Mouse (Mus musculus) CD4-positive helper T cell, adult 2 months (primary cell): ENCODE data around the gene Orc2.

Experiments
- DNase-seq: peaks from one replicate; pipeline ENCODE4 v3.0.0-alpha.2; 2012; ENCODE audit warnings: low read depth, missing footprints, low spot score

The Orc2 gene

DNA sequence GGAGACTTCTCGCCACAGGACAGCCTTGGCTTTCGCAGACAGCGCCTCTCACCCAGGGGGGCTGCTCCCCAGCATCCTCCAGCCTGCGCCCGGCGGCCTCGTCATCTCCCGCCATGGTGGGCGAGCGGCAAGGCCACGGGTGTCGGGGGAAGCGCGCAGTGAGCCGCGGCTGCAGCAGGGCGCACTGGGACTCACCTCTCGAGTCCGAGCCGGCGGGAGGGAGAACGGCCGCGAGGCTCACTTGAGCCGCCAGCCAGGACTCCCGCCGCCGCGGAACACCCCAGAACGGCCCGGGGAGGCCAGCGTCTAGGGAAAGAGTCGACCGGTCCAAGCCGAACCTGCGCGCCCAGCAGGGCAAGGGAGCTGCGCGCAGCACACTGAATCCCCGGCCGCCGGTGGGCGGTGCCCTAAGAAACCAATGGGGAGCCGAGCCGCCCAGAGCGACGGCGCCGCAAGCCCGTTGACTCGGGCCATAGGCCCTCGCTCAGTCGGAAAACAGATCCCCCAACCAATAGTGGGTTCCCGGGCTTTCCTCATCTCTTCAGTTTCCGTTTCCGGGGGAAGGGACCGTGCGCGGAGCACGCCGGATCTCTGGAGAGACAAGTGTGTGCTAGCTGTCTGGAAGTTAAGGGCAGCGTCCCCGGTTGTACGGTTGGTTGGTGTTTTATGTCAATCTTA, at the start of gene Orc2:
TSS of gene Orc2 (minus strand) at position 533 of the 678 bp plus-strand sequence.
- peak; percentile 95 for DNase-seq

DNA sequence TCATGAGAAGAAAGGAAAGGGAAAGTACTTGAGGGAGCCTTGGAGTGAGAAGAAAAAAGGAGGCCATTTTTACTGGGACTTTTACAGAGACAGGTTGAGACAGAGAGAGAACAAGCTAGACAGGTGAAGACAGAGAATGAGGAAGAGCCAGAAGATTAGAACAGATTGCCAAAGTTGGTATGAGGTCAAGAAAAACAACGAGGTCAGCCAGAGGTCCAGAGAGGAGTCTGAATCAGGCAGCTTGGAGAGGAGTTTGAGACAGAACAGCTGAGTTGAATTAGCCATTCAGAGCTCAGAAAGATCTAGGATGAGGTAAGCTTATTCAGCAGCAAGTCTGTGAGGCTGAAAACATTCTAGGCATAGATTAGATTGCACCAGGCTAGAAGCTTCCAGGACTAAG, 36.5 kb upstream of the Orc2 start:
- DNase-seq: no peak

DNA sequence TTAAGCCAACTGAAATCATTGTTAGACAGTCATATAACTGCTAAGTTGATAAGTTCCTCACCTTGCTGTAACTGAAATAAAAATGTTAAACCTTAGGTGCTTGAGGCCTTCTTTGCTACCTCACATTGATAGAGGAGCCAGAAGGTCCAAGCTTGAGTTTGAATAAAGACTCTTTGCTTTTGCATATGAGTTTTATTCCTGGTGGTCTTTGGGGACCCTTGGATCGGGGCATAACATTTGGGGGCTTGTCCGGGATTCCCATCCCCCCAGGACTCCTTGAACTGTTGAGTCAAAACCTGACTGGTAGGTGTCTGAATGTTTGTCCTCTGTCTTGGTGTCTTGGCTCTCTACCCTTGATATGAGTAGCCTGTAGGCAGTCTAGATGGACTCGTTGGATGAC, 2.3 kb upstream of the Orc2 start:
- DNase-seq: no peak

DNA sequence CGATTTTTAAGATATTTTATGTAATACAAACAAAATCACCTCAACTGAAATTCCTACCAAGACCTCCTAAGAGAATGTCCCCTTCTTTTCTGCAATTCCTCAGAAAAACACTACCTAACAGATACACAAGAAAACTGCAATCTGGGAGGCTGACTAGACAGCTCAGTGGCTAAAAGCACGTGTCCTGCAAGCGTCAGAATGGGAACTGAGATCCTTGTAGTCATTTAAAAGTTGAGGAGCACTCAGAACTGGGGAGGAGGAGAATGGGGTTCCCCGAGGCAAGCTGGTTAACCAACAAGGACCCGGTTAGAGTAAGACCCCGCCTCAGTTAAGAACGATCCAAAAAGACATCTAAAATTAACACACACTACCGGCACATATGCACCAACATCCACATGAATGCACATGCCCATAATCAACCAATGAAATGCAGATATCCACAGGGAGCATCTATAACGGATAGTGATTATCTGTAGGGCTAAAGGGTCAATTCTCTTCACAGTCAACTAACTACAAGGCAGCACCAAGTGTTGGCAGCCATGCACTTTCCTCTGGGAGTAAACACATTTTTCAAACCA, 1.0 kb downstream of the Orc2 start:
- no peak for DNase-seq

DNA sequence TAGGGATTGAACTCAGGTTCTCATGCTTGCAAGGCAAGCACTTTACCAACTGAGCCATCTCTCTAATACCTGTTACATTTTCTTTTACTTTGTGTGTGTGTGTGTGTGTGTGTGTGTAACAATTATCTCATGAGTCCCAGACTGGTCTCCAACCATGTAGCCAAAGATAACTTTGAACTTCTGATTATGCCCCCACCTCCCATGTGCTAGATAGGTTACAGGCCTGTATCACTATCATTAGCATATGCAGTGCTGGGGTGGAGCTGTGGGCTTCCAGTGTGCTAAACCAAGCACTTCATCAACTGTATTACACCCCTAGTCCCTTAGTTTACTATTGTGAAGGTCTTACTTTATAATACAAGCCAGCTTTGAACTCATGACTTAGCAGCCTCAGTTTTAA, 1.8 kb downstream of the Orc2 start:
- DNase-seq: no peak

DNA sequence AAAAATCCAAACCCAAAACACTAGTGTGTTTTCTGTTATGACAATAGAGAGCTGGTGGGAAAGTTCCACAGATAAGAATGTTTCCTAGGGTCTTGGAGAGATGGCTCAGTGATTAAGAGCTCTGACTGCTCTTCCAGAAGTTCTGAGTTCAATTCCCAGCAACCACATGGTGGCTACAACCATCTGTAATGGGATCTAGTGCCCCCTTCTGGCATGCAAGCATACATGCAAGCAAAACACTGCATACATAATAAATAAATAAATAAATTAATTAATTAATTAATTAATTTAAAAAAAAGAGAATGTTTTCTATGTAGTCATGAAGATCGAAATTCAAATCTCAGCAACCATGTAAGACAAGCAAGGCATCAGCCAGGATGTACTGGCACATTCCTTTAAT, 6.2 kb downstream of the Orc2 start:
- DNase-seq: no peak

DNA sequence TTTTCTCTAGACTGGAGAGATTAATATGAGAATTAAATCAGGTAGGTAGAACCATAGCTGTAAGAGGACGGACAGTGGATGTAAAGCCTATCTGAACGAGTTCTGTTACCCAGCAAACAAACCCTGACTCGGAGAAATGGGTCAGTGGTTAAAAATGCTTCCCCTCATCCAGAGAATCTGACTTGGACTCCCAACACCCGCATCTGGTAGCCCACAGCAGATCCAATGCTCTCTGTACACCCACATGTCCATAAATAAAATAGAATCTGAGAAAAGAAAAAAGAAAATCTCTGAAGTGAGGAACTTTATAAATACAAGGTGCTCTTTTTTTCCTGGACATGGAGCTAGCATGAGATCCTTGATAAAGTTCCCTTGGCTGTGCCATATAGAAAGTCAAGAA, 7.2 kb downstream of the Orc2 start:
- DNase-seq: no peak

DNA sequence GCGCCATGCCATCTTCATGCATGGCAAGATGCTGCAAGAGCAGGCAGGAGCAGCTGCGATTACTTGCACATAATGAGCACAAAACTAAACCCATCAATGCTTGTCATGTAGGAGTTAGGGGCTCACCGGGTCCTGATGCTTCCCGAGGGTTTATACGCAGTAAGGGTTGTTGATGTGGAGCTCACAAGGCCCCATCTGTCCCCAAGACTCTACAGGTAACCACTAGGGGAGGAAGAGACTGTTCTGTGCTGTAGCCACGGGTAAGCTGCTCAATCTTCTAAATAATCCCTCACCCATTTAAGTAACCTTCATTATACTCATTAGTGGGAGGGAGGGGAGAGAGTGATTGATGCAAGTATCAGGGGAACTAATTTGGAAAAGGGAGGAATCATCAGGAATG, 9.3 kb downstream of the Orc2 start:
- DNase-seq: no peak

DNA sequence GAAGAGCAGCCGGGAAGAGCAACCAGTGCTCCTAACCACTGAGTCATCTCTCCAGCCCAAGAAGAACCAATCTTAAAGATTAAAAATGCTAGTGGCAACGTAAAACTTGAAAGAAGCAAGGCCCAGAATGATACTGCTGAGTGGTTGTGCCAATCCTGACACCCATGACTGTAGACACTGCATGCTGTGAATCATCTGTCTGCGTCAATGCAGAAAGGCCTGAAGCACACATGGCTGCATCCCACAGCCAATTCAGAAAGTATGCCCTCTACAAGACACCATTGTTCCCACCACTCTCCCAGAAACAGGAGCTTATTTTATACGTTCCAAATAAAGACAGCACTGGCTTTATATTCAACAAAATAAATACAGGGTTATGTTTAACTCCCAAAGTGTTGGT, 22.3 kb downstream of the Orc2 start:
- DNase-seq: no peak

DNA sequence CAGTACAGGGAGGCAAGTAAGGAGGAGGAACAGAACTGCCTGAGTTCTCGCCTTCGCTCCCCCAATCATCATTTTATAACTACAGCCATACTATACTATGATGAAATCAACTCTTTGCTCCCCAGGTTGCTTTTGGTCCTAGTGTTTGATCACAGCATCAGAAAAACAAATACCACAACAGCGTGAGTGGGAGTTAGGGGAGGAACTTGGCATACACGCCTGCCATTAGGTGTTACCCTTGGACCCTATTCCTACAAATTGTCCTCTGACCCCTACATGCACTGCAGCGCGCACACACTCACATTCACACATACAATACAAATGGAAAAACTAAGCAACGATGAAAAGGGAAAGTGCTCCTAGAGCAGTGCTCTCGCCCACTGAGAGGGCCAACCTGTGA, 29.2 kb downstream of the Orc2 start:
- DNase-seq: no peak

DNA sequence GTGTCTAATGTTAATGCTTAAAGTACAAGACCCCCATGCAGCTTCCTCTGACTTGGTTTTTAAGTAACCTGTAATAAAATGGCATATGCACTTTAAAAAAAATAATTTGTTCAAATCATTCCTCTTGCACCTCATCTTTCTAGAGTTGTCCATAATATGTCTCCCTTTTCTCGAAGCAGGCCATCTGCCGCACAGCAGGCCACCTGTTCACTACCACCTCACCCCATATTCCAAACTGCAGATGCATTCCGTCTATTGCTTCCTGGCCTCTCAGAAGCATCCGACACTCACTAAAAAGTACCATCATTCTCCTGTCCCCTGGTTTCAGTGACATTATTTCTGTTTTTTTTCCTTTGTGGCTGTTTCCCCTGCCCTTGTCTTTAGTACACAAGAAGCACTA, 39.3 kb downstream of the Orc2 start:
- no peak for DNase-seq

DNA sequence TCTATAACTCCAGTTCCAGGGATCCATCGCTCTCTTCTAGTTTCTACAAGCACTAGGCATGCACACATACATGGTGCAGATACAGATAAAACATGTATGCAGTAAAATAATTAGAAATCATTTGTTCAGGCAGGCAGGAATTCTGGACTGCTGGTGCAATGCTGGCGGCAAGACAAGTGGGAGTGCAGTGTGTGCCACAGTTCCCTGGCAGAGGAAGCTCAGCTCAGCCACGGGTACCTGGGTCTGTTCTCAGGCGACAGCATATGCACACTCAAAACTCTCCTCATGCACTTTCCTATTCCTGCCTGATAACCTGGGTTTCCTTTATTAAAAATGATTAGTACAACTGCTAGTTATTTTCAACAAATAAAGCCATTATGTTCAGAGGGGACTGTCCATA, 39.9 kb downstream of the Orc2 start:
- DNase-seq: no peak

DNA sequence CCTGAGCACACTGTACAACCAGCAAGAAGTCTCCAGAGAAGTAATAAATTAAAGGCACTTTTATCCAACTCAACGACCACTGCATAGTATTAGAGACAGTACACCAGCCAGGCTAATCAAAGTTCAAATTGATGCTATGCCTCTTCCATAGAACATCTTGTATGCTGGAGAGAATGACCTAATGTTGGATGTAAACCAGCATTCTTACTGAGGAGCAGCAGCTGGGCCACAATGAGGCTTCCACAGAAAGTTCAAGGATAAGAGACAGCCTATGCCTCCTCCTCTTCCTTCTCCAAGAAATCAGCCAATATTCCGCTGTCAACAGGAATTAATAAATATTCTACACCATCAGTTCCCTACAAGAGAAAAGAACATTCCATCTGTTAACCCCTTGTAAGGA, 41.0 kb downstream of the Orc2 start:
- no peak for DNase-seq

DNA sequence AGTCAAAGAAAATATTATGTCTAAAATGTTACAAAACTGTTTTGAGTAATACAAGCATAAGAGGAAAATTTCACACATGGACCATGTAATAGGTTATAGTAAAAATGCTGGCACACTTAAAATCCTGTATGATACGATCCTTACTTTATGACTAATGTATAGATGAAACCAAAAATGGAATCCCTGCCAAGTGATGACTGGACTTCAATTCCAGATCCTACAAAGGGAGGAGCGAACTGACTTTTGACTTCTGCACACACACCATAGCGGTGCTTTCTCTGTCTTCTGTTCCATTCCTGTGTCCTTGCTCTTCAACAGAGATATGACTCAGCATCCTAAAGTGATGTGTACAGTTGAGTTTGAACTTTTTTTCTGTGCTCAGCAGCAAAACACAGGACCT, 44.3 kb downstream of the Orc2 start:
- DNase-seq: no peak

DNA sequence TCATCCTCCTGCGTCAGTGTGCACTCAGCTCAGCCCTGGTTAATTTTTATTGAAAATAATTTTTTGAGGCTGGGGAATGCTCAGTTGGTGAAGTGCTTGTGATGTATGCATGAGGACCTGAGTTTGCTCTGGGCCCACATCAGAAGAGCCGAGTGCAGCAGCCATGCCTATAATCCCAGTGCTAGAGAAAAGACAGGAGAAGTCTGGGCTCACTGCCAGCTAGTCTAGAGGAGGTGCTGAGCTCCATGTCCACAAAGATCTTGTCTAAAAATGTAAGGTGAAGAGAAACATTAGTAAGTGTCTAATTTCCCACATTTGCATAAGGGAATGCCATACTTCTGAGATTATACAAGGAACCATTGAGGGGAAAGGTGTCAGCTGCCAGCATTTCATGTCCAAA, 46.0 kb downstream of the Orc2 start:
- no peak for DNase-seq

DNA sequence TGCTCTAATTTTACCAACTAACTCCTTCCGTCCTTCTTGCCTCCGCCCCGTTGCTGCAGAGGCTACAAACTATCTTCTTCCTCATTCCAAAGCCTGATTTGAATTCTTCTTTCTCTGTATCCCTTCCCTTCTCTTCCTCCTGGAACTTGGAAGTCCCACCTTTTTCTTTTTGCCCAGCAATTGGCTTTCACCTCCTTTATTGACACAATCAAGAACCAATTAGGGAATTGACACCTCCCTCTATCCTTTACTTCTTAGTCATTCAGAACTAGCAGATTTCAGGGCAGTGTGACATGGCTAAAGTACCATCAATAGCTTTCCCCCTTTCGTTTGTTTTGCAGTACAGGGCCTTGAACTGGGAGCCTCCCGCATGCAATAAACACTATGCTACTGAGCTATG, 46.7 kb downstream of the Orc2 start:
- no peak for DNase-seq

DNA sequence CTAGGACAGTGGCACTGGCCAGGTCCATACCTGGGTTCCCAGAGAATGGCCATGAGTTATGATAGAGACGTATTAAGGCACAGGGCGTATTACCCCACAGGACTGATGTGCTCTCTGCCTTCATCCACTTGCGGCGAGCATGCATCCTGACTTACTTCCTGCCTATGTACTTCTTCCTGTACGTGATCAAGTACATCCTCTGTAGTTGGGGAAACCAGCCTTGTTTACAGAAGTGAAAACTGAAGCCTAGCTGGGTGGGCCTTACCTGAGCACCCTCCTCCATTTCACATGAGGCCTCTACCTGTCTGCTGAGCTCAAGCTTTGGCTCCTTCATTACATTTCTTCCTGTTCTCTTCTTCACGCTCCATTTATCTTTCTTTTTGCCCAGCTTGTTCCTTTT, 50.6 kb downstream of the Orc2 start:
- DNase-seq: peak; percentile 63

DNA sequence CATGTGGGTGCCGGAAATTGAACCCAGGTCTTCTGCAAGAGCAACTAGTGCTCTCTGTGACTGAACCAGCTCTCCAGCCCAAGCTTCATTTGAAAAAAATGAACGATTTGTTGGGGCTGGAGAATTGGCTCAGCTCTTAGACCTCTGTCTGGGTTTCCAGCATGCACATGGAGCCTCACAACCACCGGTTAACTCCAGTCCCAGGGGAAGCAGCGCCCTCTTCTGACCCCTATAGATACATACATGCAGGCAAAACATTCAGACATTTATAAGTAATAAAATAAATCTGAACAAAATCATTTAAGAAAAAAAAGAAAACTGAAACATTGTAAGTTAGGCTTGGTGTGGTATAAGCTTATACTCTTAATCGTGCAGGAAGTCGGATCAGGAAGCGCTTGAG, 56.5 kb downstream of the Orc2 start:
- no peak for DNase-seq

DNA sequence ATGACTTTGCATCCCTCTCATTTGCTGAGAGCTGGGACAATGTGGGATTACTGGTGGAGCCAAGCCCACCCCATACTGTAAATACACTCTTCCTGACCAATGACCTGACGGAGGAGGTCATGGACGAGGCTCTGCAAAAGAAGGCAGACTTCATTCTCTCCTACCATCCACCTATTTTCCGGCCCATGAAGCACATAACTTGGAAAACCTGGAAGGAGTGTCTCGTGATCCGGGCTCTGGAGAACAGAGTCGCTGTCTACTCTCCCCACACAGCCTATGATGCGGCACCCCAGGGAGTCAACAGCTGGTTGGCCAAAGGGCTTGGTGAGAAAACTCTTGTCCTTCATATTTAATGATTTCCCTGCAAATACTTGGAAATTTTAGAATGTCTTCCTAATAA, 57.1 kb downstream of the Orc2 start:
- no peak for DNase-seq

DNA sequence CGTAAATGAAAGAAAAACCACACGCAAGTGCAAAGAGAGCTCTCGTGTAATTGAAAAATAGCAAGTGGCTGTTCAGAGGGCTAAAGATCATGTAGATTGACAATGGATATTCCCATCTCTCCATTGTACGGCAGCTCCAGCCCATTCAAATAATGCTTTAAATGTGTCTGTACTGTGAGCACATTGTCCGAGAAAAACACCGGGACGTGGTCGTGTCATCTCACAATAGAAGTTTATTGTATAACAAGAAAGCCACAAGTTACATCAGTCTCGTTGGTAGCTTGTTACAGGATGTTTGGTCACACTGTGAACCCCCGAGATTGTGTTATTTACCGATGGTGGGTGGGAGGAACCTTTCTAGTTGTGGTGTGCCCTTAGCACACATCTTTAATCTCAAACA, 59.0 kb downstream of the Orc2 start:
- DNase-seq: peak; percentile 45

DNA sequence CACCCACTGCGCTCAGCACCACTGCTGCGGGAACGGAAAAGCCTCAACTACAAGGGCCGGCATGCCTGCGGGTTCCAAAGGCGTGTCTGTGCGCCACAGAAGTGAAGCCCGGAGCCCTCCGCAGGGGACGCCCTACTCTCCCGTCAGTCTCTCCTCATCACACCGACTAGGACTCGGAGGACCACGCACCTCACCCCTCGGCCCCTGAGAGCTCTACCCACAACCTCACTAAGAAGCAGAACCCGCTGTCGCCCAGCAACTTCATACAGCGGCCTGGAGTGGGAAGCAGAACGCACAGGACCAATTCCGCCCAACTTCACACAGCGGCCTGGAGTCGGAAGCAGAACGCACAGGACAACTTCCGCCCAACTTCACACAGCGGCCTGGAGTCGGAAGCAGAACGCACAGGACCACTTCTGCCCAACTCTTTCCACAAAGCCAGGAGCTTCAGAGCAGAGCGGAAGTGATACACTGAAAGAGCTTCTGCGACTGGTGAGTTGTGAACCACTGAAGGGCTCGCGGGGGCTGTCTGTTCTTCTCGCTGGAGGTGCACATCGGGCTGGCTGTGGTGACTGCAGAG, 59.7 kb downstream of the Orc2 start, which contains the start of the genes Nif3l1 and Ppil3:
TSS of gene Nif3l1 (plus strand) at position 9 of the 580 bp plus-strand sequence.
TSS of gene Ppil3 (minus strand) at position 344 of the 580 bp plus-strand sequence.
- DNase-seq: peak; percentile 89

DNA sequence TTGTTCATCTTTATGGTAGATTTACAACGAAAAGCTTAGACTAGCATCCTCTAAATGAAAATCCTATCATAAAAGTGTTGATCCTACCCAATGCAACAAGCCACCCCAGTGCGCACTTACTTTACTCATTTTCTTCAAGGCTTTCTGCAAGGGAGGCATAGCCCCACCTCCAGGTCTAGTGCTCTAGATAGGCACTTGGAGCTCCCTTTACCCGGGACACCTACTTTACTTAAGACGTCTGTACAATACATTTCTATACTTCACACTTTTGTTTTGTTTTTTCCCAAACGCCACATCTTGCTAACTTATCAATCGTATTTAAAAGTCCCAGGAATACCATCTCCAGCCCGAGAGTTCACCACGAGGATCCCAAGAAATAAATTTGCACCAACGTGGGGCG, 60.2 kb downstream of the Orc2 start:
- peak; percentile 32 for DNase-seq

DNA sequence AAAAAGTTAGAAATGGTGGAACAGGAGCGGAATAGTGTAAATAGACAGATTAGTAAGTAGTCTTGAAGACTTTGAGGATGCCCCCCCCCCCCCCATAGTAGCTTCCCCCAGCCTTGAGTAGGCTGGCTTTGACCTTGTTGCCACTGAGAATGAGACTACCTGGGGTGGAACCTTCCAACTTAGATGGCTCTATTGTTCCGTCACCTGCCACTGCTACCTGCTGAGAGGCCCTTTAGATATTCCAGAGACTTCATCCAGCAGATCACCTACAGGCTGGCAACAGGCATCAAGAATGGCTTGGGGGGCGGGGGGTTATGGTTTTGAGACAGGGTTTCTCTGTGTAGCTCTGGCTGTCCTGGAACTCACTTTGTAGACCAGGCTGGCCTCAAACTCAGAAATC, 80.4 kb downstream of the Orc2 start:
- DNase-seq: no peak
